Mouse (Mus musculus) kidney, postnatal 36 days (tissue): ENCODE results near the gene Gpr63.
"Not testable (repeated sequence)": the region's sequence is repeated elsewhere in the genome, so short reads cannot be mapped to it uniquely, and the experiment has no call there.

Source experiments
- DNase-seq, 2 experiments: peaks; one replicate each; pipeline ENCODE4 v3.0.0; 2021 to 2022; ENCODE audit warnings: mixed read lengths in 2 of 2

Gene Gpr63

DNA sequence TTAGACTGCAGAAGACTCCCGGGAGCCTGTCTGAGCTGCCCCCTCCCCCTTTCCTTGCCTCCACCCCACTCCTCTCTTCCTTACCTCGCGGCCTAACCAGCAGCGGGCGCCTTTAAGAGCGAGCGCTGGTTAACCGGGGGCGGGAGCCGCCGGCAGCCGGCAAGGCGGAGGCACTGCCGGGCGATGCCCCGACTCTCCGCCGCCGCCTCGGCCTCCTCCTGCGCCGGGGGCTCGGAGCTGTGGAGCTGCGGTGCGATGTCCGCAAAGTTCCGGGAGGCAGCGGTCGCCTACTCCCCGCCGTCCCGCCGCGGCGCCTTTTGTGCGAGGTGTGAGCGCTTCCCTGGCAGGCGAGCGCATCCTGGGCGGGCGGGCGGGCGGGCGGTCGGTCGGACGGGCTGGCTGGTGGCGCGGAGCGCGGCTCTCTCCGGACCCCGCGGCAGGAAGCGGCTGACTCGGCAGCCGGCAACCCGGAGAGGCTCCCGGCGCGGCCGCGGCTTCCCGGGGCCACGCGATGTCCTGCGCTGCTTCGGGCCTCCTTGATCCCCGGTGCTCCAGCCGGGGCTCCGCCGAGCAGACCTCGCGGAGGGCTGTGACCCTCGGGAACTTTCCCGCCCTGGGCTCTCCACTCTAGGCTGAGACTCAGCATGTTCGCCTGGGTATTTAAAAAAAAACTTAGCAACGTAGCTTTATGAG lies at the start of gene Gpr63:
Gene Gpr63, plus strand, starts transcription at position 109 of the 693 bp plus-strand sequence.
- DNase-seq: peak; percentile 60 to 80

DNA sequence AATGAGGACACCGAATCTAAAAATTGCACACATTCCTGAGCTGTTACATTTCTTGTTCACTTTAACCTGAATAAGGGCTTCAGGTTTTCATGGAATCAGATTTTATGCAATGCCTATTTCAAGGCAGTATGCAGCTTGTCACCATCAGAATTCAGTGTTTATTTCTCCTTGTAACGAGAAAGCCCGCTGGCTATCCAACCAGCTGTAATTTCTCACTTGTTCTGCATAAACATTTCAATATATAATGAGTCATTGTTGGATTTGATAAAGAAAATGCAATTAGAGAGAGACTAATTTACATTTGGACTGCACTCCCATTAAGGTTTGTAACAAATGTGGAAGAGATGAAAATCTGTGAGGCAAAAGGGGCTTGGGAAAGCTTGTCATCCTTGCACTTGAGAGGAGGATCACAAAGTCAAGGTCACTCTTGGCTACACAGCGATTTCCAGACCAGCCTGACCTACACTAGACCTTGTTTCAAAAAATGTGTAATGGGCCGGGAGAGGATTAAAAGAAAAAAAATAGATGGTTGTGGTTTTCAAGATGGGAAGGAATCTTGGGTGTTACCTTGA lies 46.1 kb upstream of the Gpr63 start:
- no peak for DNase-seq

DNA sequence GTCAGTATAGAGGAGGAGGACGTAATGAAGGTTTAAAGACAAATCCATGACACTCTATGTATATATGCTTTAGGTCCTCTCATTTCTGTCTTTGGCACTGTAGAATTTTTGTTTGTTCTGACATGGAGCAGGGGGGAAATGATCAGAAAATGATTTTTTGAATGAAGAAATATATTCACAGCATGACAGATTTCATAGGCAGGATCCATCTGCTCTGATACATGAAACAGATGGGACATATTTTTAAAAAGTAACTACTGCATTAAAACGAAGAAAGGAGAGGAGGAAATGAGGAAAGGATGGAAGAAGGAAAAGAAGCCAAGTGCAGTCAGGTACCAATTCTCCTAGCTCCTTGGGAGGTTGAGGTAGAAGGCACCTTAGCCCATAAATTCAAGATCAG lies 41.5 kb upstream of the Gpr63 start:
- DNase-seq: no peak

DNA sequence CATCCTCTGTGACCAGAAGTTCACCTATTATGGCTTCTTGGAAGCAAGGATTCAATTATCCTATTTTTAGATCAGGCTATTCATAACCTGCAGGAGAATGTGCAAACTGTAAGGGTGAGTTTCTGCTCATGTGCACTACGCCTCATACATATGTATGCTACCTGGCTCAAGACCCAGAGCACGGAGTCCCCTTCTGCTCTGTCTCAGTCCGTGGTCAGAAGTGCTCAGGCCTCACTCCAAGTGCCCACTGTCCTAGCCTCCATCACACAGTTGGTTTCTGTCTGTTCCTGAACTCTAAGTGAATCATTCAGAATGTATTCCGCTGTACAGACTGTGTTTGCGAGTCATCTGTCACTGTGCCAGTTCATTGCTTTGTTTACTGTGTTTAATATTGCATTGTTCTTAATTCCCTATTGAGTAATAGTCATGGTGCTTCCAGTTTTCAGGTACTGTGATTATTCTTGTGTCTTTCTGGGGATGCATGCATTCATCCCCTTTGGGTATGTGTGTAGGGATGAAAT lies 37.9 kb upstream of the Gpr63 start:
- no peak for DNase-seq

DNA sequence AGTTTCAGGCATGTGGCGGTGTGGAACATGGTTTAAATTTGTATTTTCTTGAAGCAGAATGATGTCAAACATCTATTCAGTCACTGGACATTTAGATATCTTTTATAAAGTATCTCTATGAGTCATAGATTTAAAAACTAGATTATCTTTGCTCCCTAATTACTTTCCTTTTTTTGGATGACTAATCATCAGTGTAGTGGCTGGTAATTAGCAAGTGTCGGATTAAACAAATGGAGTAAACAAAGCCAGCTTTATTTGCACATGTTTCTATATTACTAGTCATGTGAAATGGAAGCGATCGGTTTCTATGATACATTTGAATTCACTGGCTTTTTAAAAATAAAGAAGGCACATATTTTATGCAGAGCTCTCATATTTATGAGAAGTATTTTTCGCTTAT lies 37.3 kb upstream of the Gpr63 start:
- DNase-seq: no peak

DNA sequence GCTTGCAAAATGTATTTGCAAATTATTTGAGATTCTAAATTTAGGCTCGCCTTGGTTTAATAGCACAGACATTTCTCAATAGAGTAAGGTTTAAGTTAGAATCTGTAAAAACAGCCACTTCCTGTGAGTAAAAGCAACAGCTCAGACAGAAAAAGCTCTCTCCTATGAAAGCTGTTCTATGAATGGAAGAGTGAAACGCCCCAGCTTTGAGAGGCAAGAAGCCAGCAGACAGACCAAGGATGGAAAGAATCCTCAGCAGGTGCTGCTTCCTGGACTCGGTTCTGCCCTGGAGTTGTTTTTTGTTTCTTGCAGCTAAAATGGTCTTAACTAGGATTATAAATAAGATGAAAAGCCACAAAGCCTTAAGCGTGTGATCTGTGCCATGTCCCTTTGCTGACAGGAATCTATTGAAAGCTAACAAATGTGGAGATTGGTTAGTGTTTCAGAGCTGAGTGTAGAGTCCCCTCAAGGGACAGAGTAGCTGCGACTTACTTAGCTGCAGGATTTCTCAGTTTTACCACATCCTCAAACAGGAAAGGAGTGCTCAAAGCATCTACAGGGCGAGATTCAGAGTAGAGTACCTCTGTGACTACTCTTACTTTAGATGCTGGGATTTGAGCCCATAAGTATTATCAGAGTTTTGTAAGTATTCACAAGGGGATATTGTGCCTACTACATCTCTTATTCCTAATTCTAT lies 23.3 kb upstream of the Gpr63 start:
- DNase-seq: no peak

DNA sequence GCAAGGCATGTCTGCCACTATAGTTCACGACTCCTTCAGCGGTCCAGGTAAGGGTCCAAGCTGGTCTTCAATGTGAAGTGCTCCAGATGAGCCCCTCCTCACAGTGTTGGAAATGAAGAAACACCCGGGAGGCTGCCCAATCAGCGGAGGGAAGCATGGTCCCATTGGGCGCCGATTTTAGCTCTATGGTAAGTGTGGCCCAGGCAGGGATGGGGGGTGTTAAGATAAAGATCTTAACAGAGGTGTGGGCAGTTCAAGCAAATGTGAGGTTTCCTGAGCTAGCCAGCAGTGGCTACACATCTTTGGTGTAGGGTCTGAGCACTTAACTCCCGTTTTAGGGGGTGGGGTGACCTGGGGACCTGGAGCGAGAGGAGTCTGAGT lies 299 bp upstream of the Gpr63 start:
- DNase-seq: no peak

DNA sequence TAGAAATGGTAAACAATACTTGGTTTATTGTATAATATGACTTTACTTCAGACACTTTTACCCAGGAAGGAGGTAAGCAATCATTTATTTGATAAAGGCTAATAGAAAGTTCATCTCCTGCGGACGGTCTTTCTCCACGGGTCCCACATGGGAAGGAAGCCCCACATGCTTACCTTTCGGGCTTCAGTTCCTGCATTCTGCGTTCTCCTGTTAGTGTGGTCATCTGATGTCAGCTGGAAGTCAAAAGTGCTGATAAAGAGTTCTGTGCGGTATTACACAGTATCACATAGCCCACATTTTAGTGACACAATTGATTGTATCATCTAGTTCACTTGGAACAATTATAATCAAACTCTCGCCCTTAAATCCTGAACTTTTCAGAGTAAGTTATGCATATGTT lies 1.0 kb downstream of the Gpr63 start:
- no peak for DNase-seq

DNA sequence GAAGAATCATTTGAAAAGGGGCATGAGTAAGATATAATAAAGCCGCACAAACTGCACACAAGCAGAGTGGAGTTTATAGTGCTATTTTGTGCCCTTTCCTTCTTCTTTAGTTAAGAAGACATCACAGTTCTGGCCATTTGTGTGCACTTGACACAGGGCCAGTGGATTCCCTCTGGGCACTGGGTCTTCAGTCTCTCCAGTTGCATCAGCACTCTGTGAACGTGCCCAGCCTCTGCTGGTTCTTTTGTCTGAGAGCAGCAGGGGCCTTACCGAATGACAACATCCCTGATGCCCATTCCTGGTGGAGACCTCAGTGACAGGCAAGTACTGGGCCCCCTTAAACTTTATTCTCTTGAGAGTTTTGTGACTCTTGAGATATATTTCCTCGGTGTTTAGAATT lies 12.4 kb downstream of the Gpr63 start:
- no peak for DNase-seq

DNA sequence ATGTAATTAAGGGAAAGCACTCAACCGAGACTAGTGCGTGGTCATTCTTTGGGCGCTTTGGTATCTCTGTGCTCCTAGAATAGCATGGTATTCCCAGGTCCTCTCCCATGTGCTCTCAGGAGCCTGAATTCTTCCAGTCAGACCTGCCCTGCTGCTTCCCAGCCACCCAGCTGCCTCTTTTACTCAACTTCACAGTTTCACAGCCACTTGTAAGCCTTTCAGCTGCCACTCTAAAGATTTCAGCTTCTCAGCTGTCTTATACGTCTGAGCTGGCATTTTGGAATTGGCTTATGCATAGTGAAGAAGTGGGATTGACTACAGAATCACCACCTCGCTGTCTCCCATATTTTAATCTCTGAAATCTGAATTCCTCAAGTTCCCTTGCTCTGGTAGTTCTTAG lies 19.4 kb downstream of the Gpr63 start:
- DNase-seq: no peak

DNA sequence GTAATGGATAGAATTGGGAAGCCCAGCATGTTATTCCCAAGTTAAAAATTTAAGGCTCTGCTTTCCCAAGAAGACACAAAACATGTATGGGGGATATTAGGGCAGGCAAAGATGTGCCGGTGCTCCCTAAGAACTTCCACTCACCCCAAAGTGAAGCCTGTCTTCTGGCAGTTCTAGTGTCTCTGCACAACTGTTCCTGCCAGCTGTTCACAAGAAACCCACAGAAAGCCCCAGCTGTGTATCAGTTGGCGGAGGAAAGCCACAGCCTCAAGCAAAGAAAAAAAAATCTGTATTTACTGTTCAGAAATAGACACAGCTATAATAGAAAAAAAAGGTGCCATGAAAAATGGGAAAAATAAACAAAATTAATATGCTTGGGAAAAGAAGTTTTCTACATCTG lies 25.3 kb downstream of the Gpr63 start:
- no peak for DNase-seq

DNA sequence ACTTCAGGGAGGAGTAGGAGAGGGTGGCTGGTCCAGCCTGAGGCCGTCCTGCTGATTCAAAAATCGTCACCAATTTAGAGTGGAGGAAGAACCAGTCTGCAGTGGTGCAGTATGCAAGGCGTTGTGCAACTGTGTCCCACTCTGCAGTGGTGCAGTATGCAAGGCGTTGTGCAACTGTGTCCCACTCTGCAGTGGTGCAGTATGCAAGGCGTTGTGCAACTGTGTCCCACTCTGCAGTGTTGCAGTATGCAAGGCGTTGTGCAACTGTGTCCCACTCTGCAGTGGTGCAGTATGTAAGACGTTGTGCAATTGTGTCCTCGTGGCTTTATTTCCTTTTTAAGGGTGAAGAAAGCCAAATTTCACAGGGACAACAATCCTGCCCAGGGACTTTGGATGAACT lies 43.1 kb downstream of the Gpr63 start:
- DNase-seq: not testable (repeated sequence)

DNA sequence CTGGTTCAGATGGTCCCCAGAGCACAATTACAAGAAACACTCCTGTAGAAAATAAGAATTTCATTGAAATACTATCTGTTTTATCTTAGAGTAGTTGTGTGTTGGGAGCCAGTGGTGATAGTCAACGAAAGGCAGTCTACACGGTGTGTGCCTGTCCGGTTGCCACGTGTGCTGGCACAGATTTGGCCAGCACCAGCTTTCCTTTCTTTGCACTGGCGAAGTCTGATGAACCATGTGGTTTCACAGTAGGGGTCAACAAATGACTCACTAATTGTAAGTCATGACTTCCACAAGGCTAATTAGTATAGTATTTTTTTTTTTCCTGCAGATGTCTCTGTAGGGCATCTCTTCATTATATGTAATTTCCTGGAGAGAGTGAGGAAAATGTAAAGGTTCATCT lies 45.6 kb downstream of the Gpr63 start:
- DNase-seq: no peak

DNA sequence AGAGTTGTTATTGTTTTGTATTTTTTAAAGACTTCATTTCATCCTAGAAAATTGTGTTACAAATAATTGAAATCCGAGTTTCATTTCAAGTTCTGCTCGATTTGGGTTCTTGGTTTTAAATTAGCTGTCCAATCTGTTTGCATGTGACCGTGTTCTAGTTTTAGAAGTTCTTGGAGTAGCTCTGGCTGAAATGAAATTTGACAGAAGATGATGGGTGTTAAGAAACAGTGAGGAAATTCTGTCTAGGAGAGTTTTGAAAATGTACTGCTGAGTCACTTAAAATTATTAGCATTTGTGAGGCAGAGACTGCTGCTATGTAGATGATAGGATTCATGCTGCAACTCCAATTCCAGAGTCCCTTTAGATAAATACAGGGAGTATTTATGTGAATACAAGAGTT lies 46.5 kb downstream of the Gpr63 start:
- DNase-seq: no peak

DNA sequence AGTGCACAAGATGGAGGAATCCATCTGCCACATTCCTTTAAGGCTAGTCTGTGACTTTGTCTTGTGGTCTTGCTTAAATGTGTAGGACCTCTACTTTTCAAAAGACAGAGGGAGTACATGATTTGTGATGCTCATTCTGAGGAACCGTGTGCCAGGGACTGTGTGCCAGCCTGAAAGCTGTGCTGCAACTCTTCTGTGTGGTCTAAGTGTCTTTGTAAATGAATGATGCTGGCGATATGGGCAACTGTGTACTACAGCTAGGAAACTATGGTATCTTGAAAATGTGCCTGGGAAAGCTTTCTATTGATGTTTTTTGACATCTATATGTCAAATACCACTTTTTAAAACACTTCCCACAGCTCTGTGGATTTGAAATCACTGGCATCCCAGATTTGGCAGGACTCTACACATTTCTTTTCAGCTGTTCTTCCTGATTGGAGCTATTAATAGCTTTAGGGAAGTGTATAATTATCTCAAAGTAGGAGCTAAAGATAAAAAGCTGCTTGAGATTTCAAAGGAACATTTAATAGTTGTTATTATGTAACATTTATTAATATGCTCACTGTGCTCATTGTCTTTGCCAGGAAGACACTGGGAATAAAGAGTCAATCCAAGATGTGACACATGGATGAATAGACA lies 48.9 kb downstream of the Gpr63 start:
- no peak for DNase-seq

DNA sequence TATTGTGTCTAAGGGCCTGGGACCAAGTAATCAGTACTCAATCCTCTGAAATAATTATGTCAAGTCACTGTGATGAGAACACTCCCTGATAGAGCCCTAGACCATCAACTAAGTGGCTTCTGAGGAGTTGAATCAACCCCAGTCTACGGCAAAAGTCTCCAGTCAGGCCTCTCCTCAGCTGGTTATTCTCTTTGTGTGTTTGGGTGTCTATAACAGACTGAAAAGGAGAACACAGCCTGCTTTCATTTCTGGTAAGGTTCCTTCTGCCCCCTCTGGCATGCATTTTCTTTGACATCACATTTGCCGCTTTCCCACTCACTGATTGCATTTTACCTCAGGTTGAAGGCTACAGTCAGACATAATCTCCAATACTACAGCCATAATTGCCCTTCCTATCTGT lies 62.0 kb downstream of the Gpr63 start:
- no peak for DNase-seq

DNA sequence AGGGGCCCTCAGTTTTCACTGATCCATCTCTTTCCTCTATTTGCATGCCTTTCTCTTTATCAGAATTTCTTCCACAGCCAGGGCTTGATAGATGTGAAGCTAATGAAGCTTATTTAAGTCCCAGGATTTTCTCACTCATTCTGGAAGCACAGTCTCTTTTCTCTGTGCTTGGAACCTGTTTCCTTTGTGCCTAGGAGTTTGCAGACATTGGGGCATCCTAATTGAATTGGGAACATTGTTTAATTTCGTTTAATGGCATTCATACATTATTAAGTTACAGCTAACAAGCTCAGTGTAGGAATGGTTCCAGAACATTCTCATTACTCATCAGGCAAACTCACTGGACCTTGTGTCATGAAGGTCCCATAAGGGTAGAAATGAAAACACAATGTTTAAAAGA lies 62.5 kb downstream of the Gpr63 start:
- DNase-seq: no peak

DNA sequence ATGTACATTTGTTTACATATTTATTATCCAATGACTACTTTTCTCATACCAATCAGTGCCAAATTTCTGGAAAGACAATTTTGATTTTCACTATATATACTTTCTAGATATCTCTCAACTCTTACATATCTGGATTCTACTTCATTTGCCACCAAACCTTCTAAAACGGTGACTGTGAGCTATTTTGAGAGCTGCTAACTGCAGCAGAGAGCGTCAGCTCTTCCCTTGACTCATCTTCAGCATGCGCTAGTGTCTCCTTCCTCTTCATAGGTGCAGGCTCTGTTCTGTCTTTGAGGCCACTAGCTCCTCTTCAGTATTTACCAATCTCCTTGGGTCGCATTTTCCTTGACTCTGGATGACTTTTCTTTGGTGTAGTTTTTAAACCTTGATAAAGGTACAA lies 63.7 kb downstream of the Gpr63 start:
- no peak for DNase-seq

DNA sequence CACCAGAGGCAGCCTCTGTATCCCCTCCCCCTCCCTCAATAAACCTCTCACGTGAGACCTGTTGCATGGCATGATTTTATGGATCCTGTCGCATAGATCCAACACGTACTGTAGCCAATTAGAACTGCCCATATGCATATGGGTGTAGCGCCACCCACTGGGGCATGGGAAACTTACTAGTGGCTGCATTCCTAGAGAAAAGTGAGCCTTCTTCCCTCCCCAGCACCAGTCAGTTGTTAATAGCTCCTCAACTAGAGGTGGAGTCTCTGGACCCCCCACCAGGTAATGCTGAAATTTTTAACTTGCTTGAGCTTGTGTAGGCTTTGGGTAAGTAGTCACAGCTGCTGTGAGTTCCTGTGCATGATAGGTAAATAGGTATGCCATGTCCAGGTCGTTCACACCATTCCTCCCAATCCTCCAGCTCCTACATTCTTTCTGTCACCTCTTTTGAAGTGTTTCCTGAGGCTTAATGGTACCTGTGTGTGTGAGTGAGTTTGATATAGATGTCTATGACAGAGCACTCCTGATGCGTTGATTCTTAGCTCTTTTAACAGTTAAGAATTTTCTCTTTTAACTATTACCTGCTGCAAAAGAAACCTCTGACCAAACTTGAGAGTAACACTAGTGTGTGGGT lies 69.1 kb downstream of the Gpr63 start:
- peak; percentile 6 to 19 for DNase-seq

DNA sequence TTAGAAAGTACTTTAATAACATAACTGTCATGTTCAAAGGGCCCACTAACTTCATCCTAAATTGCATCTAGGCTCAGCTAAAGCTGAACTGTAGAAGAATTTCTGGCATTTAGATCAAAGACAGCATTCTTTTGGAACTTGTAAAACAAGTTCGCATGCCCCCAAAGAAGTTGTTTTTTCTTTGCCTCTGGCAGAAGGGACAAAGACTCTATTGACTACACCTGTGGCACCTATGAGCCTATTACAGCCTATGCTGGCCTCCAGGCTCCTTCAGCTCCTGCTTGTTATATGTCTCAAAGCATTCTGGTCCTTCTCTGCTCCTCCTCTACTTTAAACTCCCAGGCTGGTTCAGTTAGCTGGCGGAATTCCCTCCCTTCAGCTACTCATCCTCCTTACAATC lies 69.6 kb downstream of the Gpr63 start:
- DNase-seq: no peak

DNA sequence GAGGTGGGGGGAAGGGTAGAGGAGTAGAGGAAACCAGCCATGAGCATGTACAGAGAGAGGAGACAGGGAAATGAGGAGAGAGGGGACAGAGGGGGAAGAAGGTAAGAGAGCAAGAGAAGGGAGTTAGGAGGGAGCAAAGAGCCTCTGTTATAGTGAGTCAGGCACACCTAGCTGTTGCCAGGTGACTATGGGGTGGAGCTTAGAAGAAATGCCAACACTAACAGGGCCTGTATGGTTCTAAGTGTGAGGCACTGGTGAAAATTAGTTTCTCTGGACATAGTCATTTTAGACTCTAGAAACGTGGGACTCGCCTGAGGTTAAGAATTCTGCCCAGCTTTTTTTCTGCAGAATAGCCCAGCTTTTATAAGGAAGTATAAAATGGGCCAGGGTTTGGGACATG lies 71.1 kb downstream of the Gpr63 start:
- DNase-seq: no peak

DNA sequence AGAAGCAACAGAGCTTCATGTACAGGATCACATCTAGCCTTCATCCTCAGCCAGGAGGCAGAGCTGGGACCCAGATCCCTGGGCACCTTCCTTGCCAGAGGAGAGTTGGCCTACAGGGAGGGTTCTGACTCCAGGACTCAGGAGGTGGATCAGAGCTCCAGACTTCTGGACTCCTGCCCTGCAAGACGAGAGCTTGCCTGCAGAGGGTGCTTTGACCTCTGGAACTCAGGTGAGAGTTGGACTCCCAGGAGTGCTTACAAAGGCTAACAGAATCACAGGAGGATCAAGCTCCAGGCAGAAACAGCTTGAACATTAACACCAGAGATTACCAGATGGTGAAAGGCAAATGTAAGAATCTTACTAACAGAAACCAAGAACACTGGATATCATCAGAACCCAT lies 89.3 kb downstream of the Gpr63 start:
- DNase-seq: peak; percentile 59 to 67
